Mouse (Mus musculus) G1E-ER4 (cell line): Measurements from ENCODE around the gene Etl4. TPM values are rescaled to one million over a fixed set of nuclear protein-coding genes. Genes with fewer than 3 reads are reported as not detected.

Experiments
- GATA1 ChIP-seq: IDR thresholded peaks from one replicate; pipeline ENCODE4 v1.8.0; 2012; ENCODE audit warnings: low read length, inconsistent platforms
- polyA plus RNA-seq: library from polyadenylated mRNA; stranded (reverse); fragments of >175 nt; gene quantifications from 2 replicates; pipeline ENCODE4 v1.2.3, GENCODE M21; 2012

The Etl4 gene
- polyA plus RNA-seq, 1 experiment: not detected

GRCm38 (mm10) chr2:20549065-20549464 is 639.5 kb downstream of the Etl4 start:
- TF ChIP-seq GATA1: no peak

- TF ChIP-seq GATA1: no peak
These were observed 640.4 kb downstream of the Etl4 start for GRCm38 (mm10) chr2:20549996-20550395.

DNA sequence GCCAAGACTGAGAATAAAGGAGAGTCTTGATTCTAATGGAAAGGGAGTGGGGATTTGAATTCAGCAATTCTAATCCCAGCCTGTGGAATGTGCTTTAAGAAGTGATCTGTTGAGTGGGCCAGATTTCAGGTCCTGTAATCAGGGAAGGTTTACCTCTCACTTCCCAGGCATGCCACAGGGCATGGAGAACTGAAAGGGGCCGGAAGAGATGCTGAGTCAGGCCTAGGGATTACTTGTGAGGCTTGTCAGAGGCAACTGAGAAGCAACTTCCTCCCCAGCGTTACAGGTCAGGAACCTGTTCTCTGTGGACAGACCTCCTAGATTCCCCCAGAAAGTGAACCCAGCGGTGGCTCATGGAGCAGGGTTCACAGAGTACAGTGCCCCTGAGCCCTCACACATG is 646.1 kb downstream of the Etl4 start:
- no peak for TF ChIP-seq GATA1

GRCm38 (mm10) chr2:20559083-20559482 is 649.5 kb downstream of the Etl4 start:
- no peak for TF ChIP-seq GATA1

- no peak for TF ChIP-seq GATA1
These were observed 650.1 kb downstream of the Etl4 start for GRCm38 (mm10) chr2:20559723-20560122.

DNA sequence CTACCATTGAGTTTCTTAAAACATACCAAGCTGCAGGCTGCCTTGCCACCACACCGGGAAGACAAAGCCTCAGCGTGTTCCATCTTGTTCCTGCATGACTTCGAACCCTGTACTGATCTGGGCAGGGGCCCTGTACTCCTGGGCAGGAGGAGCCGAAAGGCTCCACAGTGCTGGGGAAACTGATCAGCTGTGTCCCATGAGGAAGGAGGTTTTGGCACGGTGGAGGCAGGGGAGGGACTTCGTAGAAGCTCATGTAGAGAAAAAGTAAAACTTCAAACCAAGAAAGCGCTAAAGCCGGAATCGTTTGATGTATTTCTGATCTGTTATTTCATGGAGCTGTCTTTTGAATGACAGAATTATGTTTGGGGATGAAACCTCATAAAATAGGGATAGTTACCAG is 651.0 kb downstream of the Etl4 start:
- no peak for TF ChIP-seq GATA1

GRCm38 (mm10) chr2:20563036-20563435 is 653.5 kb downstream of the Etl4 start:
- no peak for TF ChIP-seq GATA1

GRCm38 (mm10) chr2:20568456-20568855 is 658.9 kb downstream of the Etl4 start:
- no peak for TF ChIP-seq GATA1

GRCm38 (mm10) chr2:20571940-20572339 is 662.4 kb downstream of the Etl4 start:
- no peak for TF ChIP-seq GATA1

DNA sequence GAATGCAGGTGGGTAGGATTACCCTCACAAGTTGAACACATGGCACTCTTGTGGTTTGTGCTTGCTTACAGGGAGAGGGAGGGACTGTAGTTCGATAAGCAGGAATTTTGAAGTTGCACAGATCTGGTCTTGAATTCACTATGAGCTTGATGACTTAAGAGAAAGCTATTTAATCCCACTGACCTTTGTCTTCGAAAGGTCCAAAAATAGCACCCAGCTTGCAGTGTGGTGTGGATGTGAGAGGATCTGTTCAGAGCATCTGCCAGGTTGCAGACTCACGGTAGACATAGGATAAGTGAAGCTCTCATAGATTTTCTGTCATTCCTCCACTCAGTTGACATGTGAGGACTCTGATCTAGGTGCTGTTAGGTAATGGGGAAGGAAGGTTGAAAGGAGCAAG is 670.8 kb downstream of the Etl4 start:
- TF ChIP-seq GATA1: no peak

GRCm38 (mm10) chr2:20583032-20583431 is 673.5 kb downstream of the Etl4 start:
- TF ChIP-seq GATA1: no peak

DNA sequence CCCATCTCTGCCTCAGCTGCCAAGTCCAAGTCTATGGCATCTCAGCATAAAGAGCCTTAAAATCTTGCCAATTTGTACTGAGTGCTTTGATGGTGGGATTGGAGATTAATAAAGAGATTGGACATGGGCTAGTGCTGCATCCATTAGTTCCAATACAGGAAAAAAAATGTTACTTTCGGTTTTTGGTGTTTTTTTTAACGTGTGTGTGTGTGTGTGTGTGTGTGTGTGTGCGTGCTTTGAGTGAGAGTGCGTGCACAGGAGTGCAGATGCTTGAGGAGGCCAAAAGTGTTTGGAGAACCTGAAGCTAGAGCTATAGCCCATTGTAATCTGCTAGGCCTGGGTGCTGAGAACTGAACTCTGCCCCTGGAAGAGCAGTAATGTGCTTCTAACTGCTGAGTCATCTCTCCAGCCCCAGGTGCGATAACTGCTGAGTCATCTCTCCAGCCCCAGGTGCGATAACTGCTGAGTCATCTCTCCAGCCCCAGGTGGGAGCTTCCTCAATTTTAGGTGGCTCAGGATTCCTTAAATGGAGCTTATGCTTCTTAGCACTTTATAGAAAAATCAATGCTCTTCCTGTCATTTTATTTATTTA is 674.1 kb downstream of the Etl4 start:
- no peak for TF ChIP-seq GATA1

DNA sequence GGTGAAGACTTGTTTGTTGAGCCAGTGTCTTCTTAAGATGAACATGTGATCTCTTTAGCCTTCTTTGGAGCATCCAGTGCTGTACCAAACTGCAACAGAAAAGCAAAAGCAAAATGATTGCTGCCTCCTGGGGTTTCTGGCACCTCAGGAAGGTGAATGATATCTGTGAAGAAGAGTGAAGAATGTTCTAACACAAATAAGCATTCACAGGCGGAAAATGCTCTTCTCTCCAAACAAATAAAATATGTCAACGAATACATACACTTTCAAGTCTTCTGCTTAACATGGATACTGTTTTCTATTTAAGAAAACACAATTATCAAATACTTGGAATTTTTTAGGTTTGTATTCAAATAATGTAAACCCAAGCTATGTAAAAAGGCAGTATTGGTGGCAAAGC is 678.3 kb downstream of the Etl4 start:
- TF ChIP-seq GATA1: no peak

DNA sequence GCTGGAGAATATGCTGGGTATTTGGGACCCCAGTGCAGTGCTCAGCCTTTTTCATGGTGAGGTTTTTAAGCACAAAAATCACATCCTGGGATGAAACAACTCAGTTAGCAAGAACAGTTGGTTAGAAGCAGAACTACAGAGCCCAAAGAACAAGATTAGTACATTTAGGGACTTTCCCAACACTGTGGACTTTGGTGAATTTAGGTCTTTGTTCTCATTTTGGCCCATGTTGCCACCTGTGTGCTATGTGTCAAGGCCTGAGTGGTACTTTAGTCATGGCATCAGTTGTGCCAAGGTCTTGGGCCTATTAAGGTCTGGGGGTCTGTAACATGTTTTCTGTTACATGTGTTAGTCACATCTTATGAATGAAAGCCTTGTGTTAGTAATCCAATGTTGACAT is 679.1 kb downstream of the Etl4 start:
- TF ChIP-seq GATA1: no peak

DNA sequence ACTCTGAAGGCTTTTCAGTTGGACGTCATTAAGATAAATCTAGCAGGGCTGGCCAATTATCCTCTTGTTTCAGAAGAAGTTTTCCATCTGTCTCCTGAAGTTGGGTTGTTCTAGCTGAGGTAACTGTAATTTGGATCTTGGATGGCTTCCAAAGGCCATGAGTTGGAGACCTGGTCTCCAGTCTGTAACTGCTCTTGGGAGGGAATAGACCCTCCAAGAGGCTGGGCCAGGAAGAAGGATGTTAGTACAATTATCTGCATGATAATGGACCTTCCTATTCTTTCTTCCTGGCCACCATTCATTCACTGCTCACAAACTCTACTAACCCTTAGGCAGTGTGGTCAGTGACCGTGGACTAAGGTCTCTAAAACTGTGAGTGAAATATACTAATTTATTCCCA is 684.5 kb downstream of the Etl4 start:
- TF ChIP-seq GATA1: no peak

DNA sequence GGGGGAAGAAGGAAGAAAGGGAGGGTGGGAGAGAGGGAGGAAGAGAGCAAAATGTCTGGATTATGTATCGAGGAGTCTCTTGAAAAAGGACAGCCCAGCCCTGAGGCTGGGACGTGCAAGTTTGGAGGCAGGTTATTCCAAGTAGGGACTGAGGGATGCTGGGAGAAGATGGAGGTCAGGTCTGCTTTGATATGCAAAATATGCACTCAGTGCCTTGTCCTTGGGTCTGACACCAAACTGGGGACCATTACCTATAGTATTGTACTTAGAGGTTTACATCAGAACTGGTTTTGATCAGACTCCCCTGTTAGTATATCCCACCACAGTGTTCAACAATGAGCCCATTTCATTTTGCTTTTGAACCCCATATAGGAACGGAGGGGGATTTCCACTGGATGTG is 685.4 kb downstream of the Etl4 start:
- TF ChIP-seq GATA1: no peak

DNA sequence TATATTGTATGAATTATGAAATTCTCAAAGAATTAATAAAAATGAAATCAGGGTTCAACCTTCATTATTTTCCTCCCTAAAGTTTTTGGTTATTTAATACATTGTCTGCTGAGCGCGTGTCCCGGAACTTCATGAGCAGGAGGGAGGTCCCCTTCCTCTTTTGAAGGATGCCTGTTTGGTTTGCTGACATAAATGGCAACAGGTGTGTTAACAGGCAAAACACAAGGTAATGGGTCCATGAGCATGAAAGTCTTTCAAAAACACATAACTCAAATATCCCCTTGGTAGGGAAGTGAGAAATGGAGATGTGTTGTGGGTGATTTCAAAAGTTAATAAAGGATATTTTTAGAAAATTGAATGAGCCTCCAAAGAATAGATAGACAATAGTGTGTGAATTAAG is 687.0 kb downstream of the Etl4 start:
- no peak for TF ChIP-seq GATA1

DNA sequence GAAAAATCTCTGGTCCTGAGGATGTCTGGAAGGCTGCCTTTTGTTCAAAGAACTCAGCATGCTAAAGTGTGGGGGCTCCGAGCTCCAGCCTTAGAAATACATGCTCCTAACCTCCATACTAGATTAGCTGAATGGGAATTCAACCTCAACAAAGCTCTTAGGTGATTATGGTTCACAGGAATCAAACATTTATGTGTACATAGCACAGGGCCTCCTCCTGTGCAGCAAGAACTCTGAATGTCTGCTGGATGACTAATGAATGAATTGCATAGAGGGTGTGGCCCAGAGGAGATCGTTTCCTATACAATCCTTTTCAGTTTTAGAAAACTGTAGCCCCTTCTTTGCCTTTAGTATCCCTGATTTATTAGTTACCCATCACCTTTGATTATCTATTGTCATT is 687.6 kb downstream of the Etl4 start:
- TF ChIP-seq GATA1: no peak

GRCm38 (mm10) chr2:20602656-20603055 is 693.1 kb downstream of the Etl4 start:
- no peak for TF ChIP-seq GATA1
